Mouse (Mus musculus) brain, embryonic 18.5 days (tissue): ENCODE results near the gene Dll1.
A peak's percentile ranks its signal among the peaks of the same experiment; 100 is the strongest.

Source experiments
- DNase-seq: peaks from one replicate; pipeline ENCODE4 v3.0.0-alpha.2; 2012; ENCODE audit warnings: low read depth, low spot score

Dll1 gene

DNA sequence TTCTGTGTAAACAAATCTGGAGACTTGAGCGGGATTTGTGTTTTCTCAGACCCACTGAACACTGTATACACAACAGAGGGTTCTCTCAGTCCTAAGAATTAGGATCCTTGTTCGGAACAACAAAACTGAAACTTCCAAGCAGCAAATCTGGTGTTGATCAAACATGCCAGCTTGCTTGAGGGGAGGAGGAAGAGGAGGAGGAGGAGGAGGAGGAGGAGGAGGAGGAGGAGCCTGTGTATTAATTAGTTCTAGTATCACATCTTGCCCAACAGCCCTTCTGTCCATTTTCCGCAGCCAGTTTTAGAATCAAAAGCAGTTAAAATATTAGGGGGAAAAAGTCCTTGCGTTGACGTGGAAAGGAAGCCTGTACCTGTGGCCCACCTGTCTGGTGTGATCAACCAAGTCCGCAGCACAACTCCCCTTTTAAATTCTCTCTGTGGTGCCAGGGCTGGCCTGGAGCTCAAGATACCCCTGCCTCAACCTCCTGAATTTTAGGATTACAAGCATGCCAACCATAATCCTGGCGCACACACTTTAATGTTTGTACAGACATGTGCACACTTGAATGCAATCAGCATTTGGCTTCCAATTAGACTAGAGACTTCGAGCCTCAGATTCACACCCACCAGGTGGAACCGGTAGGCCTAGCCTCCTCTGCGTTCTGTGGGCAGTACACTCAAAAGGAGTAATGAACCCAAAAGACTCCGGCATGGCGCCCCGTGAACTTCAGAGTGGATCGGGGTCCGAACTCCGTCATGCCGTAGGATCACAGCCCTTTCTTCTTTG, 3.3 kb upstream of the Dll1 start:
- DNase-seq, result no peak

DNA sequence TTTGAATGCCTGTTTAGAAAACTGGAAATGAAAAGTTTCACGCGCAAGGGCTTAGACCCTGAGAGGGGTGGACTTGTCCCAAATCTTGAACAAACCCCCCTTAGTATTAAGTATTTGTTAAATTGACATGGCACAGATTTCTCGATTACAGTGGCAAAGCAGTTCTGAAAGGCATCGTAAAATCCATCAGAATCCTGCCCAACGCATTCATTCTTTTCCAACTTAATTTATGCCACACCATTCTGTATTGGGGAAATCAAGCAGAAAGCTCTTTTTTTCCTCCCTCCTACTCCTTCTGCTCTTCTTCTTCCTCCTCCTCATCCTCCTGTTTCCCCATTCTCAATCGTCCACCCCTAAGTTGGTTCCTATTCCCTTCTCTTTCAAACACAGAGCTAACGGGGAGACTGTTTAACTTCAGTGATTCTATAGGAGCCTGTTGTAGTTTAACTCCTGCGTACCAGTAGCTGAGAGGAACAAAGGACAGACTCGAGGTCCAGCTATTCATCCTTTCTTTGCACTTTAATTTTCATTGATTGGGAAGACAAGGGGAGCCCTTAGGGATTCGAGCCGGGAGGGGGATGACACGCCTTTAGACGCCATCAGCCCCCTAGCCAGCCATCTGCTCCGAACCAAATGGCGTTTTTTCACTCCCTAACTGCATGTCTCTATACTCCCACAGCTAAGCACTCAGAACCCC, 1.9 kb upstream of the Dll1 start:
- DNase-seq, result no peak

DNA sequence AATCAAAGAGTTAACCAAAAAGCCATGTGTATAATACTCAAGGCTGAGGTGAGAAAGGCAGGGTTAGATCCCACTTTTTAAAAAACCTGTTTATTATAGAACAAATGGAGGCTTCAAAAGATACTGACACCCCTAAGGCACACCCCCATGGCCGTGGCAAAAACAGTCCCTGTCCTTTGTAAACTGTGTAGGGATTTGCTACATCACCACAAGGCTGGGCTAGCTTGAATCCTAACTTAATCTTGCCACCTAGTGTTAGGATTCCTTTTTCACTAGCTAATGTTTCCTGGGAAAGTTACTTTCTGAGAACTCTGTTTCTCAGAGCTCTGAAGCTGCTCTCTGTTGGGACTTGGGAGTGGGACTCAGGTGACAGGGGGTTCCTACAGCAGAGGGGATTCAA, 1.2 kb upstream of the Dll1 start:
- peak; percentile 43 for DNase-seq

DNA sequence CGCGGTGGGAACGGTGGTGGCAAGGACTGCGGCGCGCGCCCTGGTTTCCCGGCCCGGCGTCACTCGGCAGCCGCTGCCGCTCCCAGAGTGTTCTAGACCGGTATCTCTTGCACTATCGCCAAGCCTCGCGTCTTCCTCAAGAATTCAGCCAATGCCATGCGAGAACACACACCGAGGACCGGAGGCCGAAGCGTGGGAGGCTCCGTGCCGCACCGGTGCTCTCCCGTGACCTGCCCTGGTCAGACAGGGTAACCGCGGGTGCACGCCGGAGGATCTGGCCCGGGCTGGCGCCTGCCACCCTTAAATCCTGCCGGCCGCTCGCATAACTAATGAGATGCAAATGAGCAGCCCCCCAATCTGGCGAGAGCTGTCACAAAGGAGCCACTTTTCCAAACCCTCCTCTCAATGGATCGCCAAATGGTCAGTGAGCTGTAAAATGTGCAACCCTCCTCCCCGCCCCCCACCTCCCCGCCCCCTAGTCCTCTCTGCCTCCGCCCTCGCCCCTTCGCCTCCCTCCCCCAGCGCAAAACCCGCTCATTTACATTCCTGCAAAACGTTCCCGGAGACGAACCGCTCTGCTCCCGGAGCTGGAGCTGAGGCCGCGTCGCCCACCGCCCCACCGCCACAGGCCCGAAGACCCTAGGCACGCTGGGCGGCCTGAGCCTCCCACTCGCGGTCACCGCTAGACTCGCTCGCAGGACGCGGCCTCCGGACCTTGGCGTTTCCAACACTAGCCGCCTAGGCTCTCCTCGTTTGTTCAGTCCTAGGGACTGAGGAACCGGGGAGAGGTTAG, 775 bp downstream of the Dll1 start:
- peak; percentile 66 for DNase-seq

DNA sequence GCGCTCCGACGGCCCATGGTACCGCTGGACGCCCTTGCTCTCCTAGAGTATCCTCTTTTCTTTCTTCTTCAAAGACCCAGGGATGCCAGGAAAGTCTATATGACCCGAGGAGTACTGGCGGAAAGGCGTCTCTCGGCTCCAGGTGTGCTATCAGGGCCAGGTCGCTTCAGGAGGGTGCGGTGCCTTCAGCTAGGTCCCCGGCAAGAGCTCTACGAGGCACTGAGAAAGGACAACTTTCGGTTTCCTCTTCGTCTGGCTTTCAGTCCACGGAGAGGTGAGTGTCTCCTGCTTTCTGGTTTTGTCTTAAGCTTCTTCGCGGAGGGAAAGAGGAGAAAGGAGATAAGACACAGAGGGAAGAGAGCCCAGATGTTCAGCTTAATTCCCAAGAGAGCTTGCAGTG, 1.4 kb downstream of the Dll1 start:
- DNase-seq, result no peak

DNA sequence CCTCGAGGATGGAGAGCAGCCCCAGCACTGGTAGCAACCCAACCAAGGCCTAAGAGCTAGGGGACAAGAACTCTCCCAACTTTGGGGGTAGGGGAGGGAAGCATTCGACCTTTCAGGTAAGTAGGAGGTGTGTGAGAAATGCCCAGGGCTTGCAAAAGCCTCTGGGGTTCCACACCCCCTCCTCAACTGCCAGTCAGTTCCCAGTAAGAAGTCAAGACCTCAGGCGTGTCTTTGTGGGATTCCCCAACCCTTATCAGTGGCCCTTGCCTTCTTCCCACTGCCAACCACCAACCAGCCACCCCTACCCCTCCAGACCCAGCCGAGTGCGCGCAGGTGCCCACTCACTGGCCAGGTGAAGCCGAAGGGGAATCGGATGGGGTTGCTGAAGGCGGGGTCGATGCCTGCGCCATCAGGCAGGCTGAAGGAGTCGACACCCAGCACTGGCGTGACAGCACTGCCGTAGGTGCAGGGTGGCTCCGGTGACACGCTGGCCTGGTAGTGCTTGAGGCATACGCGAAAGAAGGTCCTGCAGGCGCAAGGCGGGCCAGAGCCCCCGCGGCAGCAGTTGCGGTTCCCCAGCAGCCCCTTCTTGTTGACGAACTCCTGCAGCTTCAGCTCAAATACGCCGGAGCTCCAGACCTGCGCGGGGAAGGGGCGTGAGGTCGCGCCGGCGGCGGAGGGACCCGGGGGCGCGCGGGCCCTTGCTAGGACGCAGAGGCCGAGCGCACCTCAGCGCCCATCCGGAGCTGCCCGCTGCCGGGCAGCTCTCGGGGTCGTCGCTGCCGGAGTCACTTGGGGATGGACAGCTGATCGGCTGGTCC, 2.1 kb downstream of the Dll1 start:
- DNase-seq, result no peak

DNA sequence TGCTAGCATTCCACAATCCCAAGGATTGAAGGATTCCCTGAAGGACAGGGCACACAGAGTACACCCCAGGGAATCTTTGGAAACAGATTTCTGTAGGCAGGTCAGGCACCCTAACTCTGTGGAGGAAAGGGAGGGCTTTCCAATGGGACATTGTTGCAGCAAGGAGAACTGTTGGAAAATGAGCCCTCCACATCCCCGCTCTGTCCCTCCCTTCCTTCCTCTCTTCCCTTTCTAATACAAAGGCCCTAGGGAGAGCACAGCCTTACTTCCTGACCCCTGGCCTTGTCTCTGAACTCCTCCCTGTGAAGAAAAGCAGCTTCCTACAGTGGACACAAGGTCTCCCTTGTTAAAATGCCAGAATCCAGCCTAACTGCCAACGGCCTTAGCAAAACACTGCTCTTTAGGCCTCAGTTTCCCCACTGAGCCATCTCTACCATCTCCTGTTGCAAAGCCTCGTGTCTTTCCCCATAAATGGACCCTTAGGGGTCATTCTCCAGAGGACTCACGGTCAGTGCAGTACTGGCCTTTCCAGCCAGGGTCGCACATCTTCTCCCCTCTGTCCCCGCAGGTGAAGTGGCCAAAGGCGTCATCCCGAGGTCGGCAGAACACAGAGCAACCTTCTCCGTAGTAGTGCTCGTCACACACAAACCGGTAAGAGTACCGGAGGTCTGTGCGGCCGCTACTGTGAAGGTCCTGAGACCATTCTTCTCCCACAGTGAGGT, 3.6 kb downstream of the Dll1 start:
- DNase-seq, result no peak

DNA sequence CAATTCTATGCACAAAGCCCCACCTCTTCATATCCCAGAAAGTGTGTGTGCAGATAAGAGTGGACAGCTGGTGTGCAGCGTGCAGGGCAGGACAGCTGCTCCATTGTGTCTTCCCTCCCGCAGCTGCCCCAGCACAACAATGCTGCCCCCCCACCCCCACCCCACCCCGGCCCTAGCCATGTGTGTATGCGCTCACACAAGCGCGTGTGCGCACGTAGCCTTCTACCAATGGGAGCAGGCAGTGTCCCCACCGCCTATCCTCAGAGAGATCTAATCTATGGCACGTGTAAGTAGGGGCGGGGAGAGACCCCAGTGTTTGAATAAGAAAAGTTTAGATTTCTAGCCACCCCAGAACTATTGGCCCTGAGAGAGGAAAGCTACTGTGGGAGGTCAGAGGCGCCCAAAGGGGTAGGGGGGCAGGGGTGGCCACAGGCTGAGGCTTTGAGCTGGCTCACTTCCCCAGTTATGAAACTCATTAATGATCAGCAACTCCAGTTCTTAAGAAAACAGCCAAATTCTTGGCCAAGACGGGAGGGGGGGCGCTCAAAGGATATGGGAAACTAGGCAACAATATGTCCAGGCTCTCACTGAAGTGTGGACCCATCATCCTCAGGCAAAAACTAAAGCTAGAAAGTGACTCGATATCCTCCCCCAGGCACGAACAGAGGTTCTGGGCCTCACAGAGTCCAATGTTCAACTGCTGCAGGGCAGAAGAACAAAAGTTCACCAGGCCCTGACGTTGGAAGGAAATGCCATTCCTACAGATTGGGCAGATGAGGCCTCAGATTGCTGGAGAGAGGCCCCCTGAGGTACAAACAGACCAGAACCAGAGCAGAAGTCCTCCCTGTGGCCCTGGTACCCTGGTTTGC, 4.5 kb downstream of the Dll1 start:
- DNase-seq, result no peak

DNA sequence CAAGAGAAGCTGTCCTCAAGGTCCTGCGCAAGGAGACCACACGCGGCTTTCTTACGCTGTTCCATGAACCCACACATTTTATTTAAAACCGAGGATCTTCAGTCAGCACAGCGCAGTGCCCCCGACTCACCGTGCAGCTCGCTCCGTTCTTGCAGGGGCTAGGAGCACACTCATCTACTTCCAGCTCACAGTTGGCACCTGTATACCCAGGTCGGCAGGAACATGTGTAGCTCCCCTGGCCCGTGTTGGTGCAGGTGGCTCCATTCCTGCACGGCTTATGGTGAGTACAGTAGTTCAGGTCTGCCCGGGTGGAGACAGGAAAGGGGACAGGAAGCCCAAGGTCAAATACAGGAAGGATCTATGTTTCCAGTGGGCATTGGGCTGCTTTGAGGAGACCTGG, 6.3 kb downstream of the Dll1 start:
- DNase-seq, result no peak

DNA sequence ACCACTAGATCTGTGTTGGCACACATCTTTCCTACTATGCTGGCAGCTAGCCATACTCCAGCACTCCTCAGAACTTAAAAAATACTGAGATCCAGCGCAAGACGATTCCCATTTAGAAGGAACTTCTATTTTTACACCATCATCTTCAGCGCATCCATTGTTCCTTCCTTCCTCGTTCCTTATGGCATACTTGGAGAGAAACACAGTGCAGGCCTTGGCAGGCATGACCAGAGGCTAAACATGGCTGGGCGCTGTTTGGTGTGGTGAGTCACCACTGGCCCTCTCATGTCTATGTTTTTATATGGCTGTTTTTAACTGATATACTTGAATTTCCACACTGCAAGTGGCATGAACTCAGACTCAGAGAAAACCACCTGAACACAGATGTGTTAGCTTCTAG, 11.0 kb downstream of the Dll1 start:
- DNase-seq, result no peak

DNA sequence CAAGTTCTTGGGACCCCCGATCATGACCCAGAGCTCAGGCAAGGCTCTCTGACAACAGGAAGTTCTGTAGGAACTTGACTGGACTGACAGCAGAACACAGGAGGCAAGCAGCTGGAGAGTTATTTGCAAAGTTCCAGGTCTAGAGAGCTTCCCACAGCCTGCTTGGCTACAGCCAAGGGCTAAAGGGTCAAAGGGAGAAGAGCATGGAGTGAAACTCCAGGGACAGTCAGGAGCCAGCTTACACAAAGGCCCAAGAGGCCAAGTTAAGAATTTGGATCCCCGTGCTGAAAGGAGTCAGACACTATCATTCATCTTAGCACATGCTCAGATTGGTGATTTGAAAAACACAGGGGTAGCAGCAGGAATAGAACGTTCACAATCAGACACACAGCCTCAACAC, 13.0 kb downstream of the Dll1 start:
- no peak for DNase-seq

DNA sequence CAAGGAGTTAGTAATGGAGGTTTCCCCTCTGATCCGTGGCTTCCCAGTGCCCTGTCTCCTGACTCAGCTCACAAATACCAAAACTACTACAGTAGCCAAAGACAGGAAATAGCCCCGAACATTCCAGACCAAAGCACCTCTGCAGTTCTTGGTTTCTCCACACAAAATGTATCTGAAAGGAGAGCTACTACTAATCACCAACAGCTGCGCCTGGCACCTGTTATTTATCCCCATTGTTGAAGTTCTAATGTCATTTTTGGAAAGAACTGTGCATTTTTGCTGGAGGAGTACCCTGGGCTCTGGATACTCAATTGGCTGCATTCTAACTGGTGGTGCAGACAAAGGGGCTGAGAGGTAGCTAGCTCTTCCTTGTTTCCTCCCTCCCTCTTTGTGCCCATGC, 19.6 kb downstream of the Dll1 start:
- no peak for DNase-seq

DNA sequence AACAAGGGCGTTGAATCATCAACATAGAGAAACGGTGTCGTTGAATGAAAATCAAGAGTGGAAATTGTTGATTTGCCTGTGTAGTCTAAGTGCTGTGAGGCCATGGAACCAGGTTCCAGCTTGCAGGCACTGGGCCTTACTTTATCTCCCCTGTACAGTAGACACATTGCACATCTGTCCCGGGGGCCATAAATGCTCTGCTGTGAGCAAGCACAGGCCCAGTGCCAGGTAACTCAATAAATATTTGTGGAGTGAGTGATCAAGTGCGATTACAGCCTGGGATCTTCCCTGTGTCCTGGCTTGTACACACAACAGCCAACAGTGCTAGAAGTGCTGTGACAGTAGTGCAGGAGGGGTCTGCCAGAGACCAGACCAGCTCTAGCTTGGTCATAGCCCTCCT, 20.1 kb downstream of the Dll1 start:
- no peak for DNase-seq

DNA sequence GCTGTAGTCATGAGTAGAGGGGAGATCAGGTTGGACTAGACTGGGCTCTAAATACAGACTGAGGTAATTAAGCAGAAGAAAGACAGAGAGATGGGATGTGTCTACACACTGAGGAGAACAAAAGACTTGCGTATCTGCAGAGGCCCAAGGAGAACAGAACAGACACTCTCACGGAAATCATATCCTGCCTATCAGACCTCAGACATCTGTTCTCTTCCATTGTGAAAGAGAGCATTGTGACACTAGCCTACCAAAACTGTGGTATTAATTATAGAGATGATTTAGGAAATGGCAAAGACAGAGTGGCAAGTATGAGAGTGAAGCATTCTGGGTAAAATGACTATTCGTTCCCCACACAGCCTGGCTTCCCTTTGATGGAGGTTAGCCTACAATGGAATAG, 21.6 kb downstream of the Dll1 start:
- DNase-seq, result no peak

DNA sequence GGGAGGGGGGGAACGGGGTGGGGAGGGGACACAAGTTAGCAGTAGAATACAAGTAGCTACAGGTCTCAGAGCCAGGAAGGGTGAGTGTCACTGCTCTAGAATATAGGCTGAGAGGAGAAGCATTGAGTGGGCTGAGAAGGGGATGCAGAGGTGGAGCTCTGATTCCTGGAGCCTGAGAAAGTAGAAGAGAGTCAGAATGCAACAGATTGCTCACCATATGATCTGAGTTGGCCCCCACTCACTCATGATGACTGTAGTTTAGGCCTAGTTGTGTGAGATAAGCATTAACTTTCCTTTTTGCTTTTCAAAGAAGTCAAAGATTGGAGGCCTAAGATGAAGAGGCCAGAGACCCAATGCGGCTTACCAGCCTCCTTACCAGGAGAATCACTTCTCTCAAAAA, 22.7 kb downstream of the Dll1 start:
- no peak for DNase-seq

DNA sequence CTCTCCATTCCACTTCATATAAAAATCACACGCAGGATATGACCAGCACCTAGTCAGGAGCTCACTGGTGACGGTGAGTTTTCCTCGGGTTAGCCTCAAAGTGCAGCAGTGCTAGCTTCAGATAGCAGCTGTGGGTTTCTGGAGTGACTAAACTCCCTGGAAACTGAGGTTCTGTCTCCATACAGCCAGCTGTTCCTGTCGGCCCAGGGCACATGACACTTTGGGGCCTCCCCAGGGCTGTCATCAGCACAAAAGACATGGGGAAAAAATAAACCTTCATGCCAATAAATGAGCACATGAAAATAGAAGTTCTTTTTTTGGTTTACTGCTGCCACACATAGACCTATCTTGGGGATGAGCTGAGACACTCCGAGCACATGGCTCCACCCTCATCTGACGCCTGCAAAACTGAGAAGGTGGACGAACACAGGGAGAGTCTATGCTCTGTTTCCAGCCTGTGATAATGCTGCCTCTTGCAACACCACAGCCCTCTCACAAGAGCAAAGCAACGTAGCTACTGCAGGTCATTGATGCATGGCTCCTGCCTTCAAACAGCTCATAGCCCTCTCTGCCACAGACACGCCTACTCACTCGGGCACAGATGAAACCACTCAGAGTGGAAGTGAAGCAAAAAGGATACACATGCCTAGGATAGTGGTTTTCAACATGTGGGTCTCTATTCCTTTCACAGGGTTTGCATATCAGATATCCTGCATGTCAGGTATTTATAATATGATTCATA, 23.6 kb downstream of the Dll1 start:
- no peak for DNase-seq

DNA sequence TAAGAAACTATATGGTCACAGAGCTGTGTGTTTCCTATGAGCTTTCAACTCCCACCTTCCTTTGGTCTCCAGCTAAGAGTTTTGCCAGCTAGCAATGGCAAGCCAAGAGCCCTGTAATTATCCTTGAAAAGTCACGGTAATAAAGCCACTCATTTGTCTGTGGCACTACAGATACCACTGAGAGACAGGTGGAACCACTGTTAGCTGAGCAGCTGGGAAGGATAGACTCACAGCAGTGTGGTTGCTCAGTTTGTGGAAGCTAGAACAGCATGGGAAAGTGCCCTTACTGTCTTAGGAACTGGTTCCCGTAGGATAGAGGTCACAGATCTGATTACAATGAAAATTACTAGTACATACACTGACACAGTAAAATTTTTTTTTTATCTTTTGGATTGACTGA, 26.5 kb downstream of the Dll1 start:
- no peak for DNase-seq

DNA sequence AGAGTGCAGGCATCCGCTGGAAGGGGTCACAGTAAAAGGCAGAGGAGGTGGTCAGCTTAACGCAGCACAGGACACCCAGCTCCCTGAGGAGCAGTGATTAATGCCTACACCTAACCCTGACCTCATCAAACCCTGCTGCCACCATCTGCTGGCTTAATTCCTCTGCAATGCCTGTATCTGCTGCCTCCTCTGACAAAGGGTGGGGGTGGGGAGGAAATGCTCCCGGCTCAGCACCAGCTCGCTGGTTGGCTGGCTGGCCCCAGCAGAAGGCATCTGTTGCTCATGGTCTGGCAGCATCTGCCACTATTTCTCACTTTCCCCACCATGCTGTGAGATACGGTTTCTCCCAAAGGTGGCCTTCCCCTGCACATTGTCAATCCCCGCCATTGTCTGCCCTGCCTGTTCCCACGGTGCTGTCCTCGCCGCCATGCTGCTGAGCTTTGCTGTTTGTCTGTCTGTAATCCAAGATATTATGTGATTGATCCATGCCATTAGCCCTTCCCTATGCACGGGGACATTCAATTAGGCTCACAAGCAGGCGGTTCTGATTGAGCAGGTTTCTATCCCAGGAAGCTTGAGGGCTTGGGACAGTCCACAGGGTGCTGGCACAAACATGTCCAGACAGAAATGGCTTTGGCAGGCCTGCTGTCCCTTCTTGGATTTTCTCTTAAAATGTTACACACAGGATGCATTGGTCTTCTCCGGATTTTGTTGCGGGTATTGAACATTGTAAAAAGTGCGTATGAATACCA, 33.4 kb downstream of the Dll1 start:
- DNase-seq, result no peak

DNA sequence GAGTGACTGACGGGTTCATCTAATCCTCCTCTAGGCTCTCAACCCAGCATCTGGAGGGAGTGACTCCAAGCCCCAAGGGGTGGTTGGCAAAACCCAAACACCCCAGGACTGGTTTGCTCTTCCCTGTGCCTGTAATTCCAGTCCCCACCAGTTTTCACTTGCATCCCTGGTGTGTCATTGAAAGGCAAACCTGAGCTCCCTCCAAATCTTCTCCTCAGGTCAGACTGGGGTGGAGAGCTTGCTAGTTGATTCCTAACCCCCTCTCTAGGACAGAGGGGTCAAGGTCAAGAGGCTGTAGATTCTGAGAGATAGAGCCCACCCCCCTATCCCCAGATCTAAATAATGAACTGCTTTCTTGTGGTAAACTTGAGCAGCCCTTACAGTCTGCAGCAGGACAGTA, 38.8 kb downstream of the Dll1 start:
- DNase-seq, result no peak
